Mouse (Mus musculus): ENCODE measurements around the gene Pcdh17. TPM values are rescaled to one million over a fixed set of nuclear protein-coding genes. Genes with fewer than 3 reads are reported as not detected.

The Pcdh17 gene
- polyA plus RNA-seq, 1 experiment: 5.2 TPM

GRCm38 (mm10) chr14:84480546-84480945 is 37.2 kb downstream of the Pcdh17 start:
- WGBS: 57% methylated on average over 6 of the region's 6 CpGs
- TF ChIP-seq CTCF (conservative IDR thresholded peaks at IDR 0.05; ENCODE audit: insufficient read depth, insufficient read length, low read depth, low read length) (no peak), POLR2A (IDR thresholded peaks at IDR 0.05; ENCODE audit: low read depth, low read length) (no peak)

GRCm38 (mm10) chr14:84484350-84484749 is 41.0 kb downstream of the Pcdh17 start:
- WGBS: 76% methylated on average over 4 of the region's 4 CpGs
- no peak for TF ChIP-seq POLR2A (IDR thresholded peaks at IDR 0.05; ENCODE audit: low read depth, low read length)
- TF ChIP-seq CTCF (conservative IDR thresholded peaks at IDR 0.05; ENCODE audit: insufficient read depth, insufficient read length, low read depth, low read length): no peak

More at GRCm38 (mm10) chr14:84480546-84480945, 37.2 kb downstream of the Pcdh17 start:
- DNase-seq: no peak
- no peak overlapping the region for H3K27ac ChIP-seq (ENCODE audit: insufficient read depth, low read depth, low read length)
- H3K36me3 ChIP-seq (ENCODE audit: control insufficient read depth, insufficient read depth, low read length): no peaks in the 10 kb centered on the region
- no peak overlapping the region for H3K4me3 ChIP-seq (ENCODE audit: insufficient read depth, low read depth, low read length)
- H3K4me1 ChIP-seq (ENCODE audit: control insufficient read depth, insufficient read depth, low read length): no peaks in the 10 kb centered on the region
- H3K27me3 ChIP-seq (replicated peaks; ENCODE audit: control insufficient read depth, insufficient read depth, low read length): no peaks in the 10 kb centered on the region

GRCm38 (mm10) chr14:84511010-84511409 is 67.6 kb downstream of the Pcdh17 start:
- WGBS: 97% methylated on average over 2 of the region's 2 CpGs
- no peak for DNase-seq
- Histone ChIP-seq H3K4me1 (ENCODE audit: control insufficient read depth, insufficient read depth, low read length) (no peaks in the 10 kb centered on the region), H3K27me3 (replicated peaks; ENCODE audit: control insufficient read depth, insufficient read depth, low read length) (no peaks in the 10 kb centered on the region), H3K27ac (ENCODE audit: insufficient read depth, low read depth, low read length) (no peak overlapping the region), H3K4me3 (ENCODE audit: insufficient read depth, low read depth, low read length) (no peak overlapping the region), H3K36me3 (ENCODE audit: control insufficient read depth, insufficient read depth, low read length) (no peaks in the 10 kb centered on the region)
- no peak for TF ChIP-seq POLR2A (IDR thresholded peaks at IDR 0.05; ENCODE audit: low read depth, low read length)
- TF ChIP-seq CTCF (conservative IDR thresholded peaks at IDR 0.05; ENCODE audit: insufficient read depth, insufficient read length, low read depth, low read length): no peak

More at GRCm38 (mm10) chr14:84484350-84484749, 41.0 kb downstream of the Pcdh17 start:
- no peak overlapping the region for H3K4me3 ChIP-seq (ENCODE audit: insufficient read depth, low read depth, low read length)
- no peaks in the 10 kb centered on the region for H3K27me3 ChIP-seq (replicated peaks; ENCODE audit: control insufficient read depth, insufficient read depth, low read length)
- H3K36me3 ChIP-seq (ENCODE audit: control insufficient read depth, insufficient read depth, low read length): no peaks in the 10 kb centered on the region
- H3K4me1 ChIP-seq (ENCODE audit: control insufficient read depth, insufficient read depth, low read length): no peaks in the 10 kb centered on the region
- H3K27ac ChIP-seq (ENCODE audit: insufficient read depth, low read depth, low read length): no peak overlapping the region
- DNase-seq: no peak

GRCm38 (mm10) chr14:84532397-84532796 is 89.0 kb downstream of the Pcdh17 start:
- H3K4me1 ChIP-seq (ENCODE audit: control insufficient read depth, insufficient read depth, low read length): no peaks in the 10 kb centered on the region
- 16% methylated on average over 2 of the region's 2 CpGs for WGBS
- no peak overlapping the region for H3K27ac ChIP-seq (ENCODE audit: insufficient read depth, low read depth, low read length)
- H3K27me3 ChIP-seq (replicated peaks; ENCODE audit: control insufficient read depth, insufficient read depth, low read length): no peaks in the 10 kb centered on the region
- no peak for DNase-seq
- H3K4me3 ChIP-seq (ENCODE audit: insufficient read depth, low read depth, low read length): no peak overlapping the region
- TF ChIP-seq POLR2A (IDR thresholded peaks at IDR 0.05; ENCODE audit: low read depth, low read length) (no peak), CTCF (conservative IDR thresholded peaks at IDR 0.05; ENCODE audit: insufficient read depth, insufficient read length, low read depth, low read length) (no peak)
- H3K36me3 ChIP-seq (ENCODE audit: control insufficient read depth, insufficient read depth, low read length): no peaks in the 10 kb centered on the region

GRCm38 (mm10) chr14:84535264-84535663 is 91.9 kb downstream of the Pcdh17 start:
- H3K4me1 ChIP-seq (ENCODE audit: control insufficient read depth, insufficient read depth, low read length): no peaks in the 10 kb centered on the region
- H3K36me3 ChIP-seq (ENCODE audit: control insufficient read depth, insufficient read depth, low read length): no peaks in the 10 kb centered on the region
- no peaks in the 10 kb centered on the region for H3K27me3 ChIP-seq (replicated peaks; ENCODE audit: control insufficient read depth, insufficient read depth, low read length)
- DNase-seq: no peak
- TF ChIP-seq POLR2A (IDR thresholded peaks at IDR 0.05; ENCODE audit: low read depth, low read length) (no peak), CTCF (conservative IDR thresholded peaks at IDR 0.05; ENCODE audit: insufficient read depth, insufficient read length, low read depth, low read length) (no peak)
- no peak overlapping the region for H3K27ac ChIP-seq (ENCODE audit: insufficient read depth, low read depth, low read length)
- no peak overlapping the region for H3K4me3 ChIP-seq (ENCODE audit: insufficient read depth, low read depth, low read length)

- H3K27ac ChIP-seq (ENCODE audit: insufficient read depth, low read depth, low read length): no peak overlapping the region
- no peak for DNase-seq
- no peaks in the 10 kb centered on the region for H3K4me1 ChIP-seq (ENCODE audit: control insufficient read depth, insufficient read depth, low read length)
- TF ChIP-seq CTCF (conservative IDR thresholded peaks at IDR 0.05; ENCODE audit: insufficient read depth, insufficient read length, low read depth, low read length): no peak
- TF ChIP-seq POLR2A (IDR thresholded peaks at IDR 0.05; ENCODE audit: low read depth, low read length): no peak
- 83% methylated on average over 3 of the region's 3 CpGs for WGBS
- no peaks in the 10 kb centered on the region for H3K36me3 ChIP-seq (ENCODE audit: control insufficient read depth, insufficient read depth, low read length)
- no peaks in the 10 kb centered on the region for H3K27me3 ChIP-seq (replicated peaks; ENCODE audit: control insufficient read depth, insufficient read depth, low read length)
- H3K4me3 ChIP-seq (ENCODE audit: insufficient read depth, low read depth, low read length): no peak overlapping the region
These were observed 98.5 kb downstream of the Pcdh17 start for GRCm38 (mm10) chr14:84541838-84542237.

GRCm38 (mm10) chr14:84545968-84546367 is 102.6 kb downstream of the Pcdh17 start:
- TF ChIP-seq CTCF (conservative IDR thresholded peaks at IDR 0.05; ENCODE audit: insufficient read depth, insufficient read length, low read depth, low read length): no peak
- TF ChIP-seq POLR2A (IDR thresholded peaks at IDR 0.05; ENCODE audit: low read depth, low read length): no peak
- WGBS: 27% methylated on average over 2 of the region's 2 CpGs
- no peak for DNase-seq

More at GRCm38 (mm10) chr14:84545968-84546367, 102.6 kb downstream of the Pcdh17 start:
- Histone ChIP-seq H3K27me3 (replicated peaks; ENCODE audit: control insufficient read depth, insufficient read depth, low read length) (no peaks in the 10 kb centered on the region), H3K27ac (ENCODE audit: insufficient read depth, low read depth, low read length) (no peak overlapping the region), H3K4me1 (ENCODE audit: control insufficient read depth, insufficient read depth, low read length) (no peaks in the 10 kb centered on the region), H3K4me3 (ENCODE audit: insufficient read depth, low read depth, low read length) (no peak overlapping the region), H3K36me3 (ENCODE audit: control insufficient read depth, insufficient read depth, low read length) (no peaks in the 10 kb centered on the region)

Measured in kidney, adult 2 months (tissue).